In genomic region chr10:122683819-122684330, GRCm38 (mm10) we compare ENCODE assay signal across 23 mouse cellular contexts. TPM values are rescaled to one million over a fixed set of nuclear protein-coding genes. Genes with fewer than 3 reads are reported as not detected.
DNase-seq lines count a peak whose midpoint lies in the region; TF ChIP-seq lines count a peak whose summit lies in the region.
"Had no signal": no experiment of that assay in that cellular context is flagged by ENCODE, and none has a peak within 500 bp of the region (broad histone marks: within the 10 kb centered on the region; RNA-seq: fewer than 3 reads in every experiment).

No protein-coding gene starts in this region.

- DNase-seq in kidney, adult 2 months = peak; percentile 48
- DNase-seq in kidney, postnatal 25 days = no peak
- DNase-seq in kidney, postnatal 36 days = peak; percentile 20 to 34
- DNase-seq in kidney, postnatal 10 days = no peak
- peak; percentile 60 for DNase-seq in large intestine, adult 2 months (ENCODE audit: low read depth, low spot score)
- peak; percentile 54 for DNase-seq in yolk sac, embryonic 10.5 days (ENCODE audit: low spot score)
- no peak for DNase-seq in liver
- DNase-seq: adrenal gland, adult 2 months; adrenal gland, postnatal 14 days; cerebellum, adult 11 months; cerebellum, adult 2 months; cerebellum, adult 9-11 months; cerebellum, postnatal 25 days; embryo, embryonic 11 days; gastrocnemius, postnatal 25 days; heart, adult 2 months had no signal

- no peaks in the 10 kb centered on the region for H3K27me3 ChIP-seq in kidney, adult 2 months (replicated peaks; ENCODE audit: control insufficient read depth, insufficient read depth, low read length)
- H3K27me3 ChIP-seq: forebrain, embryonic 15.5 days; hindbrain, embryonic 15.5 days had no signal

- H3K4me1 ChIP-seq in kidney, adult 2 months (ENCODE audit: control insufficient read depth, insufficient read depth, low read length) = peaks cover 12% of the 10 kb centered on the region

- no peak overlapping the region for H3K4me3 ChIP-seq in kidney, adult 2 months (ENCODE audit: insufficient read depth, low read depth, low read length)
- H3K4me3 ChIP-seq: embryonic facial prominence, embryonic 10.5 days; embryonic facial prominence, embryonic 13.5 days; erythroblast, embryonic 14.5 days; forebrain, embryonic 12.5 days; forebrain, embryonic 15.5 days; heart, adult 2 months; hindbrain, embryonic 12.5 days; hindbrain, embryonic 15.5 days had no signal

- no peak for TF ChIP-seq CTCF in kidney, adult 2 months (conservative IDR thresholded peaks at IDR 0.05; ENCODE audit: insufficient read depth, insufficient read length, low read depth, low read length)

- H3K27ac ChIP-seq in kidney, adult 2 months (ENCODE audit: insufficient read depth, low read depth, low read length) = no peak overlapping the region
- H3K27ac ChIP-seq: embryonic facial prominence, embryonic 10.5 days; embryonic facial prominence, embryonic 13.5 days; forebrain, embryonic 12.5 days; forebrain, embryonic 15.5 days; heart, adult 2 months; hindbrain, embryonic 12.5 days; hindbrain, embryonic 15.5 days had no signal

- no peaks in the 10 kb centered on the region for H3K36me3 ChIP-seq in kidney, adult 2 months (ENCODE audit: control insufficient read depth, insufficient read depth, low read length)
- H3K36me3 ChIP-seq: embryonic facial prominence, embryonic 10.5 days; embryonic facial prominence, embryonic 13.5 days; forebrain, embryonic 12.5 days; forebrain, embryonic 15.5 days; hindbrain, embryonic 12.5 days; hindbrain, embryonic 15.5 days had no signal

- WGBS in kidney, adult 2 months = 52% methylated on average over 5 of the region's 5 CpGs
- WGBS in large intestine, adult 2 months = 31% methylated on average over 5 of the region's 5 CpGs

- no peak for TF ChIP-seq POLR2A in kidney, adult 2 months (IDR thresholded peaks at IDR 0.05; ENCODE audit: low read depth, low read length)

RNA-seq across cellular contexts. Expression of gene Ppm1h, which starts 5.3 kb away (rescaled TPM):
- 27.1 and 29.2 TPM in 2 replicates for polyA plus RNA-seq in kidney, adult 2 months (2012; rRNA removed)
- 10.4 and 14.2 TPM in 2 replicates for polyA plus RNA-seq in large intestine, adult 2 months (2012; rRNA removed)
- polyA plus RNA-seq: erythroblast, embryonic 14.5 days had no signal

Comparison
In these comparisons a context has a peak if more than half of its experiments do, and no peak if none do; other contexts are left out.
1. DNase-seq: peak in kidney, adult 2 months (single experiment), kidney, postnatal 36 days (2 of 2), large intestine, adult 2 months (single experiment) and yolk sac, embryonic 10.5 days (single experiment); none in kidney, postnatal 25 days (0 of 2), kidney, postnatal 10 days (single experiment) and liver (single experiment).